Mouse (Mus musculus) kidney, embryonic 14.5 days (tissue): ENCODE measurements around the gene Ccdc150. TPM values are rescaled to one million over a fixed set of nuclear protein-coding genes. Genes with fewer than 3 reads are reported as not detected.

Experiments used
- ATAC-seq: fragments of 200-750 bp; cut with Nextera tagmentation; 2 replicates; pipeline ENCODE4 v1.8.0; 2017; ENCODE audit warnings: moderate number of reproducible peaks, mild to moderate bottlenecking, moderate TSS enrichment, moderate library complexity; ENCODE audit not compliant: low FRiP score, low TSS enrichment
- H3K27ac ChIP-seq: fragments of 300-500 bp; sonication (generic); 2 replicates; pipeline ENCODE4 v1.5.1; 2014; ENCODE audit warnings: low read depth, mild to moderate bottlenecking, low read length, moderate library complexity, mixed read lengths
- H3K27me3 ChIP-seq: fragments of 300-500 bp; sonication (generic); 2 replicates; pipeline ENCODE4 v1.6.1; 2014; ENCODE audit warnings: mild to moderate bottlenecking, low read length; ENCODE audit not compliant: control insufficient read depth, insufficient read depth
- H3K36me3 ChIP-seq: fragments of 300-500 bp; sonication (generic); 2 replicates; pipeline ENCODE4 v1.6.1; 2014; ENCODE audit warnings: low read length, mixed read lengths; ENCODE audit not compliant: control insufficient read depth, insufficient read depth
- H3K4me1 ChIP-seq: fragments of 300-500 bp; sonication (generic); 2 replicates; pipeline ENCODE4 v1.6.1; 2014; ENCODE audit warnings: low read length, mixed read lengths; ENCODE audit not compliant: control insufficient read depth, insufficient read depth
- H3K4me2 ChIP-seq: fragments of 300-500 bp; sonication (generic); replicated peaks from 2 replicates; pipeline ENCODE4 v1.6.1; 2014; ENCODE audit warnings: low read depth, mild to moderate bottlenecking, low read length
- H3K4me3 ChIP-seq: fragments of 300-500 bp; sonication (generic); 2 replicates; pipeline ENCODE4 v1.5.1; 2014; ENCODE audit warnings: mild to moderate bottlenecking, low read length
- H3K9ac ChIP-seq: fragments of 300-500 bp; sonication (generic); 2 replicates; pipeline ENCODE4 v1.6.1; 2014; ENCODE audit warnings: low read depth, mild to moderate bottlenecking, low read length, moderate library complexity
- H3K9me3 ChIP-seq: fragments of 300-500 bp; sonication (generic); 2 replicates; pipeline ENCODE4 v1.6.1; 2016; ENCODE audit warnings: low read length; ENCODE audit not compliant: control insufficient read depth
- WGBS: fragments of 180-500 bp; shearing (Covaris S2); extraction: QIAGEN DNeasy Blood & Tissue Kit; methylation state at CpG from one replicate; pipeline ENCODE4 v1.1.7; 2014; 5-methylcytosine and 5-hydroxymethylcytosine counted together
- polyA plus RNA-seq: library from polyadenylated mRNA; unstranded; fragments of >200 nt; fragmentation: Nextera tagmentation; extraction: Ambion mirVana; gene quantifications from 2 replicates; pipeline ENCODE4 v1.2.1, GENCODE M21; 2014

Gene Ccdc150
- polyA plus RNA-seq, result 0.23 and 0.73 TPM in 2 replicates

DNA sequence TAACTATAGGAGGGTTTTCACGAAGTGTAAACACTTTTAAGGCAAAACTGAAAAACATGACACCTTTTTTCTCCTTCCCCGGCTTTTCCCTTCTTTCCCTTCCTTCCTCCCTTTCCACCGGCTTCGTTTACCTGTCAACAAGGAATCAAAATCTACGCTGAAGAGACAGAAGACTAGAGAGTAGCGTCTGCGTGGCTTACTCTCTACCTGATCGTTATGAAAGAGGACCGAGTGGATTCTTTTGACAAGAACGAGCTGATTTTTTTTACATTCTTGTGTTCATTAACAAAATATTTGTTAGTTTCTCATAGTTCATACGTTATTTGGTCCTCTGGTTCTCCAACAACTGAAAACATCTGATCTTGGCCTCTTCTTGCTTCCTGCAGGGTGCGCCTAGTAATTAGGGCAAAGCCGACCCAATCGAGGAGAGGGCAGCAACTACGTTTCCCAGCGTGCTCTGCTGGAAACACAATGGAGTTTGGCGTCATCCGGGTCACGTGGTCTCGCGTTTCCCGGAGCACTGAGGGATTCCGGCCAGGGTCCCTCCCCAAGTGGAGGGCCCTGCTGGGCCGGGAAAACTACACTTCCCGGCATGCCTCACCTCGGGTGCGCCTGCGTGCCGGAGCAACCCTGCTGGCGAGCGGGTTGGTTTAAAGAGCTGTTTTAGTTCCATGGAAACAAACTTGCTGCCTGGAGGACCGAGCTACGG, at the start of gene Ccdc150:
TSS of gene Ccdc150 (plus strand) at position 526 of the 709 bp plus-strand sequence.
- Histone ChIP-seq H3K27ac (no peak within 1 kb of the TSS), H3K9me3 (no peaks in the 10 kb centered on the region), H3K4me1 (no peaks in the 10 kb centered on the region), H3K9ac (peak within 1 kb of the TSS; percentile 59), H3K4me2 (peak within 1 kb of the TSS; percentile 59), H3K4me3 (peak within 1 kb of the TSS; percentile 49), H3K27me3 (no peaks in the 10 kb centered on the region), H3K36me3 (no peaks in the 10 kb centered on the region)
- ATAC-seq, result peak; percentile 100
- 20% methylated on average over 33 of the region's 33 CpGs for WGBS

DNA sequence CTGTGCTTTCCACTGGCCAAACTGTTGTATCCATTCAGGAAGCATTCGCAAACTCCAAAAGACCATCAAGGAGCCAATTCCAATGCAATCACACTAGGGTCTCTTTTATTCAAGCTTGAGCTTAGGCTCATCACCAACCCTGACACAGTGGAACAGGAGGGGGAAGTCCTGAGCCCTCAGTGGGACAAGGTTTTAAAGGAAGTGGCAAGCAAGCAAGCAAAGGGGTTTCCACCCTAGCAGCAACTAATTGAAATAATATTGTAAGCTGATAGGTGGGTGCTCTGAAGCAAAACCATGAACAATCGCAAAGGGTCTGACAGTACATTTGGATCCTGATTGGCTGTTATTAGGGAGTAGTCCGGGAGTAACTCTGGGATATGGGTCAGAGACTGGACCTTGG, 30.2 kb upstream of the Ccdc150 start:
- Histone ChIP-seq H3K4me1 (no peaks in the 10 kb centered on the region), H3K36me3 (no peaks in the 10 kb centered on the region), H3K27ac (no peak overlapping the region), H3K4me3 (no peak overlapping the region), H3K4me2 (no peak overlapping the region), H3K9ac (no peak overlapping the region), H3K27me3 (no peaks in the 10 kb centered on the region), H3K9me3 (no peaks in the 10 kb centered on the region)
- ATAC-seq, result no peak
- 89% methylated on average over 3 of the region's 3 CpGs for WGBS

DNA sequence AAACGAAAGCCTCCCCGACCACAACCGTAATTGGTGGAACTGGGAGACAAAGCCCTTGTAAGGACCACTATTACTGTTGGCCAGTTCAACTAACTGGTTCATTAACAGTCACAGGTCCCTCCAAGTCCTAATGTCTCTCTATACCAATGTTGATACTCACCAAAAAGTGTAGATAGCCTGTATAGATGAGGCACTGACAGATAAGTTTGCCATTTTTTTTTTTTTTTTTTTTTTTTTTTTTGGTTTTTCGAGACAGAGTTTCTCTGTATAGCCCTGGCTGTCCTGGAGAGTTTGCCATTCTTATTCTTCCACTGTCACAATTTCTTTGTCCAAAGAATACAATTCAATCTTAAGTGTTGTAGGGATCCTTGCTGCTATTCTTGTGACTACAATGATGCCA, 7.8 kb upstream of the Ccdc150 start:
- H3K9ac ChIP-seq, result no peak overlapping the region
- no peak overlapping the region for H3K27ac ChIP-seq
- no peaks in the 10 kb centered on the region for H3K4me1 ChIP-seq
- no peak overlapping the region for H3K4me3 ChIP-seq
- no peaks in the 10 kb centered on the region for H3K27me3 ChIP-seq
- WGBS, result 95% methylated on average over 4 of the region's 4 CpGs
- H3K9me3 ChIP-seq, result no peaks in the 10 kb centered on the region
- no peak overlapping the region for H3K4me2 ChIP-seq
- no peaks in the 10 kb centered on the region for H3K36me3 ChIP-seq
- ATAC-seq, result no peak

DNA sequence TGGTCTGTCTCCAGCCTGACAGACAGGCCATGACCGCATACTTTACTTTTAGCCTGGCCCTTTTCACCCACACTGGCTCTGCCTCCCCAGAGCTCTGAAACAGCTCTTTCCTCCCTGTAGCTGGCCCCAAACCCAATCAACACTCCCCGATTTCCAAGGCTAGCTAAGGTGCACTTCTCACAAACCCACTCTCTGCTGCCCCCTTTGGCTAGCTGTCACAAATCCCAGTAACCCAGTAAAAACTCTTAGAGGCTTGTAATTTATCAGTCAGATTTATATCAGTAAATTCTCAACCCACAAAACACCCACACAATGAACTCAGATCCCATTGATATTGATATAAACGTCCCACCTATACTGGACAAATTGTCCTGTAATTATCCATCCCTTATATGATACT, 25.1 kb downstream of the Ccdc150 start:
- H3K9me3 ChIP-seq, result no peaks in the 10 kb centered on the region
- no peaks in the 10 kb centered on the region for H3K4me1 ChIP-seq
- ATAC-seq, result no peak
- H3K9ac ChIP-seq, result no peak overlapping the region
- H3K4me2 ChIP-seq, result no peak overlapping the region
- no peak overlapping the region for H3K27ac ChIP-seq
- 57% methylated on average over 3 of the region's 3 CpGs for WGBS
- H3K36me3 ChIP-seq, result no peaks in the 10 kb centered on the region
- H3K4me3 ChIP-seq, result no peak overlapping the region
- no peaks in the 10 kb centered on the region for H3K27me3 ChIP-seq

DNA sequence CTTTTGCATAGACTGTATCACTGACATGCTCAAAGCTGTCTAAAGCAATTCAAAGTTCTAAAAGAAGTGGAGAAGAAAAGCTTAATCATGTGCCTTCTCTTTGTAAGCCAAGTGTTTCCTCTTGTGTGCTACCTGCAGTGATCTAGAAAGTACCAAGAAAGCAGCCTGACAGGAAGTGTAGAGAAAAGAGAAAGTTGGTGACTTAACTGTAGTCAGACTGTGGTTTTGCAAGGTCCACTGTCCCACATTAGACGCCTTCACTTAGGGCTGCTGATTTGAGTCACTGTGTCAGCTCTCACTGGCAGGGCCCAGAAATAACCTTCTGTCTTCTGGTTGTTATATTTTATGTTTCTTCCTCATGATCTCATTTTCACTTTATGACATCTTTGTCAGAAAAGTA, 29.1 kb downstream of the Ccdc150 start:
- Histone ChIP-seq H3K27me3 (no peaks in the 10 kb centered on the region), H3K4me2 (no peak overlapping the region), H3K27ac (no peak overlapping the region), H3K4me1 (no peaks in the 10 kb centered on the region), H3K9ac (no peak overlapping the region), H3K4me3 (no peak overlapping the region), H3K9me3 (no peaks in the 10 kb centered on the region), H3K36me3 (no peaks in the 10 kb centered on the region)
- 92% methylated on average over 1 of the region's 1 CpGs for WGBS
- ATAC-seq, result no peak

DNA sequence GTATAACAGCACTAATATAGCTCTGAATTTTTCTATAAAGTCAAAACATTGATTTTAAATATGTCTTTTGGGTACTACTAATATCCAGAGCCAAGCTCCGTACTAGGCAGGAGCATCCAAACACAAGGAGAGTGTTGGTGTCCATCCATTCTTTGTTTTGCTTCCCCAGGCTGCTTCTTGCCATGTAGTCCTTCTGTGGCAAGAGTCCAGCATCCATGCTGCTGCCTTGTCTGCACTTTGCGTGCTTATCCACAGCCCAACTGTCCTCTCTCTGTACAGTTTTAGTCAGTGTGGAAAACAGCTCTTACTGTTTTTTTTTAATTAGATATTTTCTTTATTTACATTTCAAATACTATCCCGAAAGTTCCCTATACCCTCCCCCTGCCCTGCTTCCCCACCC, 30.2 kb downstream of the Ccdc150 start:
- no peak overlapping the region for H3K4me2 ChIP-seq
- ATAC-seq, result no peak
- 89% methylated on average over 3 of the region's 3 CpGs for WGBS
- H3K4me3 ChIP-seq, result no peak overlapping the region
- no peaks in the 10 kb centered on the region for H3K27me3 ChIP-seq
- no peaks in the 10 kb centered on the region for H3K36me3 ChIP-seq
- no peaks in the 10 kb centered on the region for H3K9me3 ChIP-seq
- no peak overlapping the region for H3K27ac ChIP-seq
- no peak overlapping the region for H3K9ac ChIP-seq
- H3K4me1 ChIP-seq, result no peaks in the 10 kb centered on the region

DNA sequence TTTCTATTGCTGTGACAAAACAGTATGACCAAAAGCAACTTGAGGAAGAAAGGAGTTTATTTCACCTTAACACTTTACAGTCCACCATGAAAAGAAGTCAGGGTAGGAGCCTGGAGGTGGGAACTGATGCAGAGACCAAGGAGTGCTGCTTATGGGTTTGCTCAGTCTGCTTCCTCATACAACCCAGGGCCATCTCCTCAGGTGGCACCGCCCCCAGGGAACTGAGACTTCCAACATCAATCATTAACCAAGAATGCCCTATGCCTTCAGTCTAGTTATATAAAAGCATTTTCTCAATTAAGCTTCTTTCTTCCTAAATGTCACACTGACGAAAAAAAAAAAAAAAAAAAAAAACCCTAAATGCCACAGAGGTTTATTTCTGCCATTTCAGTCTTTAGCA, 55.9 kb downstream of the Ccdc150 start:
- H3K9ac ChIP-seq, result no peak overlapping the region
- H3K27ac ChIP-seq, result no peak overlapping the region
- H3K9me3 ChIP-seq, result no peaks in the 10 kb centered on the region
- no peak overlapping the region for H3K4me2 ChIP-seq
- WGBS, result 71% methylated on average over 2 of the region's 2 CpGs
- H3K27me3 ChIP-seq, result no peaks in the 10 kb centered on the region
- ATAC-seq, result no peak
- no peaks in the 10 kb centered on the region for H3K4me1 ChIP-seq
- no peaks in the 10 kb centered on the region for H3K36me3 ChIP-seq
- H3K4me3 ChIP-seq, result no peak overlapping the region

DNA sequence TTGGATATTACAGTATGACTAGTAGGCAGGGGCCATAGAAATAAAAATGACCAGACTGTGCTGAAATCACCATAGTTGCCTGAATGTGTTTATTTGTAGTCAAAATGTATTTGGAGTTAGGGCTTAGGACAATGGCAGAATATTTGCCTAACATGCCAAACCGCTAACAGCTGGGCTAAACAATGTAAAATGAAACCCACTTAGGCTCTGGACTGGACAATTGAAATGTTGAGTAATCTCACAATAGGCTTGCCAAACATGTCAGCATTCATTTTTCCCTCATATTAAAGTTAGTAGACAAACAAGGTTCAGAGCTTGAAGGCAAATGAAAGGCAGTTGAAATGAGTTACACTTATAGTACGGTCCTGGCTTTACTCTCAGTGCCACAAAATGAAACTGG, 76.2 kb downstream of the Ccdc150 start:
- WGBS, result 91% methylated on average over 2 of the region's 2 CpGs
- H3K36me3 ChIP-seq, result no peaks in the 10 kb centered on the region
- ATAC-seq, result no peak

DNA sequence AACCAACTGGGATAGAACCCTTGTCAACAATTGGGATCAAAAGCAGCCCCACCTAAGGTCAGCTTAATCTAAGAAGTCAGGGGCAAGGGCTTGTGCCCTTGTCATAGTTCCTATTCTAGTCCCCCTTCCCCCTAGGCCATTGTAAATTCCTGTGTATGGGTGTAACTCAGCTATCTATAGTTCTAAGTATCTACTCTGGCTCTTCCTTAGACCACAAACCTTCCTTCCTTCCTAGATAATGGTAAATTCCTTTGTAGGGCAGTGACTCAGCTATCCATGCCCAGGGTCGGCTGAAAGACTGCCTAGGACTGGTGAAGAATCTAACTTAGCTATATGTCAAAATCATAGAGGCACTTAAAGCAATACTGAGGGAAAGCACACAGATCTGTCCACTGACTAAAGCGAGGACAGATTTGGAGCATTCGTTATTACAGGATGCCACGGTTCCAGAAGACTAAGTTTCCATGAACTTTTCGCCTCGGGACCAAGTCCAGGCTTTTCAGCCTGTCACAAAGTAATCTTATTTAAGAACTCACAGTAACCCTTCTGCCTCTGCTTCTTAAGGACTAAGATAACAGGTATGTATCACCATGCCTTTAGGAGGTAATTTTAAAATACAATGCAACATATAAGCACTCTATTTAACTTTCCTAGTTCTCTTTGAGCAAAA, 77.5 kb downstream of the Ccdc150 start:
- Histone ChIP-seq H3K4me3 (no peak overlapping the region), H3K27ac (no peak overlapping the region), H3K27me3 (no peaks in the 10 kb centered on the region), H3K9ac (no peak overlapping the region), H3K4me2 (no peak overlapping the region), H3K36me3 (no peaks in the 10 kb centered on the region), H3K9me3 (peaks cover 2% of the 10 kb centered on the region; the same call in 1 of the 2 replicates), H3K4me1 (no peaks in the 10 kb centered on the region)
- 82% methylated on average over 6 of the region's 6 CpGs for WGBS
- no peak for ATAC-seq

More for the DNA sequence above, 76.2 kb downstream of the Ccdc150 start:
- H3K4me2 ChIP-seq, result no peak overlapping the region
- no peaks in the 10 kb centered on the region for H3K4me1 ChIP-seq
- H3K9me3 ChIP-seq, result peaks cover 2% of the 10 kb centered on the region; the same call in 1 of the 2 replicates
- H3K4me3 ChIP-seq, result no peak overlapping the region
- no peak overlapping the region for H3K27ac ChIP-seq
- no peaks in the 10 kb centered on the region for H3K27me3 ChIP-seq
- H3K9ac ChIP-seq, result no peak overlapping the region
